Mouse (Mus musculus) left cerebral cortex, postnatal 4 days (tissue): ENCODE measurements at regions not wholly inside any gene's neighbourhood (a gene's known extent, or its start where the extent isn't known, plus 50 kb on each side); places are given as distances from the start of the nearest gene placed in this dataset.
A peak's percentile ranks its signal among the peaks of the same experiment; 100 is the strongest.

Experiments used
- DNase-seq: peaks from one replicate; pipeline ENCODE4 v3.0.0-alpha.2; 2022
- intact Hi-C: fragments of 180-260 bp; cut with DNase I; formaldehyde crosslinking; loops from one replicate; pipeline ENCODE4 v1.15.1; 2025

- intact Hi-C loops: no loop called here
- DNase-seq: peak; percentile 21
These were observed 71.8 kb downstream of the Arf2 start for GRCm38 (mm10) chr11:104038271-104038800.

DNA sequence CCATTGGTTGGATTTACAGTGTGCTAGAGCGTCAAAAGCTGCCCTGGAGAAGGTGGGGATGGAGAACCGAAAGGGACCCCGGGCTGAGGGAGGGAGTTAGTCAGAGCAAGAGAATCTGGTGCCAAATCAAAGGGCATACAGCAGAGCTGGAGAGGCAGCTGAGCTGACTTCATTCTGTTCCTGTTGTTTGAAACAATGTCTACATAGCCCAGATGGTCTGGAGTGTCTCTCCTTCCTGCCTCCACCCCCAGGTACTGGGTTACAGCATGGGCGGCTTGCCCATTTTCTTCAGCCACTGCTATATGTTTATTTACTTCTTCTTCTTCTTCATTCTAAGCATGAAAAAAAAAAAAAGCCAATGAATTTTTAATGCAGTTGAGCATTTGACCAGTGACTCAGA is 78.7 kb downstream of the Arf2 start:
- intact Hi-C loops: no loop called here
- DNase-seq: no peak

- DNase-seq: no peak
- intact Hi-C loops: no loop called here
These were observed 80.7 kb upstream of the Crhr1 start for GRCm38 (mm10) chr11:104051986-104052385.

- DNase-seq: no peak
- intact Hi-C loops: no loop called here
These were observed 79.4 kb upstream of the Crhr1 start for GRCm38 (mm10) chr11:104053242-104053641.

DNA sequence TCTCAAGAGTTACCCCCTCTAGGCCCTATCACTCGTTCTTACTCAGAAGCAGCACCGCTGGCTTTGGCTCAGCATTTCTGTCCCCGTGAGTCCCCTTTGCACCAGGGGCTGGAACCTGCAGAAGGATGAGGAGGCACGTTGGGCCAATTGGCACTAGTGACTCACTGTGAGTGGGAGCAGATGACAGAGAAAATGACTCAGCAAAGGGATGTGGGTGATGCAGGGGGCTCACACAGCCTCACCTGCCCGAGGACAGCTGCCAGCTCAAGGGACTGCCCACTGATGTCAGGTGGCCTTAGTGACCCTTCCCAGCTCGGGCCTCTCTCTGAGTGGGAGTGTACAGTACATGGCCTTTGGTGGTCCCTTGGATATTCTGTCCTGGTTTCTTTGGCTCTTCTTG is 76.7 kb upstream of the Crhr1 start:
- DNase-seq: no peak
- intact Hi-C loops: no loop called here

DNA sequence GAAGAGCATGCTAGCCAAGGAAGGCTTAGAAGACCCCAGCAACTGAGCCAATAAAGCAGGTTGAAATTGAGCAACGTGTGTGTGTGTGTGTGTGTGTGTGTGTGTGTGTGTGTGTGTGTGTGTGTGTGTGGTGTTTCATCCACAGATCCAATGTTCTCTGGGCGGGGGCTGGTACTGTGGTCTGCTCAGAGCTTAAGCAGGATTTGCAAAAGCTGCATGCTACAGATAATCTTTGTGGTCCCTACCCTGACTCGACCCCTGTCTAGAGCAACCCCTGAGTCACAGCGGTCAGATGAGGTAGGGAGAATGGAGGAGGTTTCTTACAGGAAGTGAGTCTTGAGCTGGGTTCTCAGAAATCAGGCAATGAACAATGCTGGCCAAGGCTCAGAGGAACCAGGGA is 75.6 kb upstream of the Crhr1 start:
- intact Hi-C loops: no loop called here
- no peak for DNase-seq

- DNase-seq: no peak
- intact Hi-C loops: no loop called here
These were observed 74.1 kb upstream of the Crhr1 start for GRCm38 (mm10) chr11:104058600-104058999.

- intact Hi-C loops: no loop called here
These were observed 73.6 kb upstream of the Crhr1 start for GRCm38 (mm10) chr11:104059085-104059484.

DNA sequence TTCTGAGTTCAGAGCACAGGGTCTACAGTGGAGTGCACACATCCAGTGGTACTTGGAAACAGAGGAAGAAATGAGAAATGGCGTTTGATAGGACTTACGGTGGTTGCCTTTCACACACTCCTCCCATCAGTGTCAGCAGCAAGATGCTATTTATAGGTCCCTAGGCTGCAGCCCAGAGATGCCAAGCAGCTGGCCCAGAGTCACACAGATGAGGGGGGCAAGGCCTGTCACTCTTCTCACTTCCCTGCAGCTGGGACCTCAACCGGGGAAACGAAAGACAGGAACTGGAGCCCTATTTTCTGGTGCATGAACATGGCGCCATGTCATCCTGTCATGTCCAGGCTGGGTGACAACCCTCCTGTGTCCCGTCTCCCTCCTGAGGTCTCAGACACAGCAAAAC is 71.3 kb upstream of the Crhr1 start:
- intact Hi-C loops: no loop called here
- DNase-seq: no peak

More at GRCm38 (mm10) chr11:104059085-104059484, 73.6 kb upstream of the Crhr1 start:
- DNase-seq: no peak

DNA sequence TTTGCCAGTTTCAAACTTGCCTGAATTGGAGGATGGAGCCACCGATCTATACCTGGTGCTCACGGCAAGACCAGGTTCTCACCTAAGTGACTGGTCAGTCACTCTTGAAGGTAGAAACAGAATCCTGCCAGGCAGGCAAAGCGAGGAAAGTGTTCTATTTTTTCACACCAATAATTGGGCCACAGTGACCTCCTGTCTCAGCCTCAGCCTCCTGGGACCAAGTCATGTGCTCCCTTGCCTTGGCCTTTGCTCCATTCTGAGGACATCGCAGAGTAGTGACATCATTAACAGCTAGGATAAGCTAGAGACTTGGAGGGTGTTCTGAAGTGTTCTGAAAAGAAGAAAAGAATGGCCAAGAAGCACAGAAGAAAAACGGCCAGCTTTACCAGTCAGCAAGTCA is 67.5 kb upstream of the Crhr1 start:
- intact Hi-C loops: no loop called here
- DNase-seq: no peak

DNA sequence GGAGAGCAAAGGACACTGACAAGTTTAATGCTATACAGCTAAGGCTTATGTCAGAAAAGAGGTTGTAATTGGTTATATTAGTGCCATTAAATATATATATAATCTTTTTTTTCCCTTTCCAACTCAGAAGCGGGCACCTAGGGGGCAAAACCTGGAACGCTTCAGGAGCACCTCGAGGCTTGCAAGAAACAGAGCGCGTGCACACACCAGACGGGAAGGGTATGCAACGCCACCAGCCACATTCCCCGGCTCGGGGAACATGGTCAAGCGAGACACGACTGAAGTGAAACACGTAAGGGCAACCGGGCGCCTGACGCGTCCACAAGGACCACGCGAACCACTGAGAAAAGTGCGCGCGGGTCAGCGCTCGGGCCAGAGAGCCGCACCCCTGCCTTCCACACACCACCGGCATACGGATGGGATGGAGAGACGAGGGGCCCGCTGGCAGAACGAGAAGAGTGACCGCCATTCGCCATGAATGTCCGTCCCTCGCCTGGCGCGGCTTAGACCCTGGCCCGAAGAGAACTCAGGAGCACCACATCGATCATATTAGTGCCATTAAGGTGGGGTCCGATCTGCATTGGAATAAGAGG is 60.0 kb upstream of the Crhr1 start:
- DNase-seq: no peak
- intact Hi-C loops: no loop called here

- intact Hi-C loops: no loop called here
- no peak for DNase-seq
These were observed 57.9 kb upstream of the Crhr1 start for GRCm38 (mm10) chr11:104074763-104075162.

DNA sequence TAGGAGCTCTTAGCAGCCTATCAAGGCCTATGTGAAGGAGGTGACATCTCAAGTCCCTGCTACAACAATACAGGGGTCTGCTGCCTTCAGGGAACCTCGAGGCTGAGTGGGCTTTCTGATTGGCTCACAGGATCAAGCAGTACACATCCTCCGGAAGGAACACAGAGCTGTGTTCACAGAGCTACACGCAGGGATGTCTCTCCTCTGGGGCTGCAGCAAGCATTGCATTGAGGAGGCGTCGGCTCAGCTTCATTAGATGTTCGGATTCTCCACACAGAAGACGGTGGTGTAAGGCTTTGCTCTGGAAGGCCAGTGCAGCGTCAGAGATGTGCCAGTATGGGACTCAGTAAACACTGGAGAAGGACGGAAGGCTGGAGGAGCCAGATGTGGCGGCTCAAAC is 57.3 kb upstream of the Crhr1 start:
- no peak for DNase-seq
- intact Hi-C loops: no loop called here

DNA sequence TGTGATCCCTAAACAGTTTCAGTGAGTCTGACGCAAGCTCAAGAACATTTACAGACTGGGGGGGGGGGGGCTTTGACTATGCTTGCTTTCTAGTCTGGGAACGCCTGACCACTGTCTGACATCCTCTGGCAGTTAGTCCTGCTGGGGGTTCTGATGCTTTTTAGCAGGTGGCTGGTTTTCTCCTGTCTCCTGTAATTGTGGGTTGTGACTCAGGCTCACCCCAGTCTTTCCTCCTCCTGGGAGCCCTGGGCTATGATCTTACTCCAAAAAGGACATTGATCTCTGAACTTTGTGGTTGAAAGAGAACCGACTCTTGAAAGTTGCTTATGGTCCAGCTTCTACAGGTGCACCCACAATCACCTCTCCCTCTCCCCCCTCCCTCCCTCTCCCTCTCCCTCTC is 50.6 kb upstream of the Crhr1 start:
- intact Hi-C loops: no loop called here
- DNase-seq: no peak
